Mouse (Mus musculus) kidney, postnatal 14 days (tissue): Measurements from ENCODE around the gene Zfhx2.

Experiments used
- DNase-seq: peaks from one replicate; pipeline ENCODE4 v3.0.0; 2022; ENCODE audit warnings: mixed read lengths

Gene Zfhx2

GRCm38 (mm10) chr14:55105836-55106809 is 14.0 kb upstream of the Zfhx2 start, which contains the start of gene Ap1g2:
Gene Ap1g2 (minus strand): TSS chr14:55106593.
- DNase-seq = peak; percentile 88

GRCm38 (mm10) chr14:55105386-55105785 is 13.3 kb upstream of the Zfhx2 start:
- no peak for DNase-seq

- no peak for DNase-seq
Measured at GRCm38 (mm10) chr14:55104365-55104764, 12.2 kb upstream of the Zfhx2 start.

- no peak for DNase-seq
Measured at GRCm38 (mm10) chr14:55102253-55102785, 10.2 kb upstream of the Zfhx2 start.

- no peak for DNase-seq
Measured at GRCm38 (mm10) chr14:55101592-55101991, 9.5 kb upstream of the Zfhx2 start.

- DNase-seq = peak; percentile 74
Measured at GRCm38 (mm10) chr14:55098067-55098466, 5.9 kb upstream of the Zfhx2 start.

GRCm38 (mm10) chr14:55097646-55098045 is 5.5 kb upstream of the Zfhx2 start:
- DNase-seq = no peak

- no peak for DNase-seq
Measured at GRCm38 (mm10) chr14:55096573-55097087, 4.5 kb upstream of the Zfhx2 start.

GRCm38 (mm10) chr14:55095671-55096070 is 3.5 kb upstream of the Zfhx2 start:
- DNase-seq = no peak

- no peak for DNase-seq
Measured at GRCm38 (mm10) chr14:55095263-55095662, 3.1 kb upstream of the Zfhx2 start.

GRCm38 (mm10) chr14:55094704-55095231 is 2.6 kb upstream of the Zfhx2 start, which contains the start of gene Thtpa:
Gene Thtpa (plus strand): TSS chr14:55094784.
- DNase-seq = peak; percentile 88

- no peak for DNase-seq
Measured at GRCm38 (mm10) chr14:55093927-55094326, 1.8 kb upstream of the Zfhx2 start.

- DNase-seq = no peak
Measured at GRCm38 (mm10) chr14:55091209-55091865, 787 bp downstream of the Zfhx2 start.

- DNase-seq = peak; percentile 49
Measured at GRCm38 (mm10) chr14:55089199-55089947, 2.8 kb downstream of the Zfhx2 start.

GRCm38 (mm10) chr14:55086009-55086514 is 6.1 kb downstream of the Zfhx2 start:
- no peak for DNase-seq

GRCm38 (mm10) chr14:55085324-55086008 is 6.7 kb downstream of the Zfhx2 start:
- DNase-seq = peak; percentile 69

- DNase-seq = peak; percentile 65
Measured at GRCm38 (mm10) chr14:55083481-55083880, 8.6 kb downstream of the Zfhx2 start.

- no peak for DNase-seq
Measured at GRCm38 (mm10) chr14:55081105-55081504, 11.0 kb downstream of the Zfhx2 start.

- DNase-seq = peak; percentile 71
Measured at GRCm38 (mm10) chr14:55079214-55079970, 12.7 kb downstream of the Zfhx2 start.

GRCm38 (mm10) chr14:55078366-55078989 is 13.6 kb downstream of the Zfhx2 start:
- no peak for DNase-seq
